Mouse (Mus musculus): ENCODE measurements around the gene Ifi205. TPM values are rescaled to one million over a fixed set of nuclear protein-coding genes. Genes with fewer than 3 reads are reported as not detected.
"Not testable (repeated sequence)": the region's sequence is repeated elsewhere in the genome, so short reads cannot be mapped to it uniquely, and the experiment has no call there.

Ifi205 gene
- polyA plus RNA-seq, 1 experiment from 2014 or later = not detected

GRCm38 (mm10) chr1:174048227-174048626, 16.6 kb upstream of the Ifi205 start:
- not testable (repeated sequence) for H3K4me3 ChIP-seq (ENCODE audit: low read depth, low read length); H3K9ac ChIP-seq (ENCODE audit: low read depth, low read length); H3K4me2 ChIP-seq (replicated peaks; ENCODE audit: low read depth, low read length); H3K9me3 ChIP-seq (ENCODE audit: control insufficient read depth, low read length); H3K27me3 ChIP-seq (ENCODE audit: control insufficient read depth, insufficient read depth, low read length); ATAC-seq (ENCODE audit: low FRiP score); H3K4me1 ChIP-seq (replicated peaks; ENCODE audit: control insufficient read depth, insufficient read depth, low read length); H3K36me3 ChIP-seq (ENCODE audit: control insufficient read depth, insufficient read depth, low read length); DNase-seq (ENCODE audit: low spot score); H3K27ac ChIP-seq (ENCODE audit: low read depth, low read length)
- WGBS = 90% methylated on average over 5 of the region's 6 CpGs

GRCm38 (mm10) chr1:174044431-174044830, 12.8 kb upstream of the Ifi205 start:
- 71% methylated on average over 2 of the region's 2 CpGs for WGBS
- ATAC-seq (ENCODE audit: low FRiP score) = no peak

GRCm38 (mm10) chr1:174042091-174042884, 10.7 kb upstream of the Ifi205 start:
- not testable (repeated sequence) for H3K4me3 ChIP-seq (ENCODE audit: low read depth, low read length); DNase-seq (ENCODE audit: low spot score); H3K9ac ChIP-seq (ENCODE audit: low read depth, low read length); ATAC-seq (ENCODE audit: low FRiP score); H3K4me2 ChIP-seq (replicated peaks; ENCODE audit: low read depth, low read length); H3K27me3 ChIP-seq (ENCODE audit: control insufficient read depth, insufficient read depth, low read length); H3K27ac ChIP-seq (ENCODE audit: low read depth, low read length); H3K9me3 ChIP-seq (ENCODE audit: control insufficient read depth, low read length); H3K4me1 ChIP-seq (replicated peaks; ENCODE audit: control insufficient read depth, insufficient read depth, low read length); H3K36me3 ChIP-seq (ENCODE audit: control insufficient read depth, insufficient read depth, low read length)
- 89% methylated on average over 12 of the region's 12 CpGs for WGBS

More at GRCm38 (mm10) chr1:174044431-174044830, 12.8 kb upstream of the Ifi205 start:
- Histone ChIP-seq H3K4me3 (ENCODE audit: low read depth, low read length) (no peak overlapping the region), H3K4me1 (replicated peaks; ENCODE audit: control insufficient read depth, insufficient read depth, low read length) (no peaks in the 10 kb centered on the region), H3K9me3 (ENCODE audit: control insufficient read depth, low read length) (no peaks in the 10 kb centered on the region), H3K27me3 (ENCODE audit: control insufficient read depth, insufficient read depth, low read length) (no peaks in the 10 kb centered on the region), H3K9ac (ENCODE audit: low read depth, low read length) (no peak overlapping the region), H3K36me3 (ENCODE audit: control insufficient read depth, insufficient read depth, low read length) (no peaks in the 10 kb centered on the region), H3K4me2 (replicated peaks; ENCODE audit: low read depth, low read length) (no peak overlapping the region), H3K27ac (ENCODE audit: low read depth, low read length) (no peak overlapping the region)
- DNase-seq (ENCODE audit: low spot score) = no peak

- Histone ChIP-seq H3K27me3 (ENCODE audit: control insufficient read depth, insufficient read depth, low read length) (no peaks in the 10 kb centered on the region), H3K36me3 (ENCODE audit: control insufficient read depth, insufficient read depth, low read length) (no peaks in the 10 kb centered on the region), H3K27ac (ENCODE audit: low read depth, low read length) (no peak within 1 kb of the TSS), H3K9ac (ENCODE audit: low read depth, low read length) (no peak within 1 kb of the TSS), H3K9me3 (ENCODE audit: control insufficient read depth, low read length) (no peaks in the 10 kb centered on the region), H3K4me3 (ENCODE audit: low read depth, low read length) (no peak within 1 kb of the TSS), H3K4me1 (replicated peaks; ENCODE audit: control insufficient read depth, insufficient read depth, low read length) (no peaks in the 10 kb centered on the region), H3K4me2 (replicated peaks; ENCODE audit: low read depth, low read length) (no peak within 1 kb of the TSS)
- ATAC-seq (ENCODE audit: low FRiP score) = no peak
- 95% methylated on average over 7 of the region's 7 CpGs for WGBS
- DNase-seq (ENCODE audit: low spot score) = no peak
Measured at GRCm38 (mm10) chr1:174040523-174041177, 9.0 kb upstream of the Ifi205 start, which contains the start of gene Olfr433. Olfr433 (plus strand) TSS chr1:174040705.

- H3K4me2 ChIP-seq (replicated peaks; ENCODE audit: low read depth, low read length) = no peak overlapping the region
- DNase-seq (ENCODE audit: low spot score) (no peak), ATAC-seq (ENCODE audit: low FRiP score) (no peak)
- no peak overlapping the region for H3K4me3 ChIP-seq (ENCODE audit: low read depth, low read length)
- 91% methylated on average over 3 of the region's 3 CpGs for WGBS
- H3K27ac ChIP-seq (ENCODE audit: low read depth, low read length) = no peak overlapping the region
- H3K9me3 ChIP-seq (ENCODE audit: control insufficient read depth, low read length) = no peaks in the 10 kb centered on the region
- no peaks in the 10 kb centered on the region for H3K27me3 ChIP-seq (ENCODE audit: control insufficient read depth, insufficient read depth, low read length)
- no peak overlapping the region for H3K9ac ChIP-seq (ENCODE audit: low read depth, low read length)
- no peaks in the 10 kb centered on the region for H3K4me1 ChIP-seq (replicated peaks; ENCODE audit: control insufficient read depth, insufficient read depth, low read length)
- H3K36me3 ChIP-seq (ENCODE audit: control insufficient read depth, insufficient read depth, low read length) = no peaks in the 10 kb centered on the region
Measured at GRCm38 (mm10) chr1:174038480-174038879, 6.9 kb upstream of the Ifi205 start.

- Histone ChIP-seq H3K4me2 (replicated peaks; ENCODE audit: low read depth, low read length) (no peak overlapping the region), H3K27ac (ENCODE audit: low read depth, low read length) (no peak overlapping the region), H3K9ac (ENCODE audit: low read depth, low read length) (no peak overlapping the region), H3K4me3 (ENCODE audit: low read depth, low read length) (no peak overlapping the region), H3K9me3 (ENCODE audit: control insufficient read depth, low read length) (no peaks in the 10 kb centered on the region), H3K36me3 (ENCODE audit: control insufficient read depth, insufficient read depth, low read length) (no peaks in the 10 kb centered on the region), H3K27me3 (ENCODE audit: control insufficient read depth, insufficient read depth, low read length) (no peaks in the 10 kb centered on the region), H3K4me1 (replicated peaks; ENCODE audit: control insufficient read depth, insufficient read depth, low read length) (no peaks in the 10 kb centered on the region)
- no peak for DNase-seq (ENCODE audit: low spot score)
- ATAC-seq (ENCODE audit: low FRiP score) = no peak
- WGBS = 81% methylated on average over 4 of the region's 4 CpGs
Measured at GRCm38 (mm10) chr1:174035841-174036240, 4.2 kb upstream of the Ifi205 start.

- H3K36me3 ChIP-seq (ENCODE audit: control insufficient read depth, insufficient read depth, low read length); DNase-seq (ENCODE audit: low spot score); H3K27me3 ChIP-seq (ENCODE audit: control insufficient read depth, insufficient read depth, low read length); H3K4me2 ChIP-seq (replicated peaks; ENCODE audit: low read depth, low read length); H3K27ac ChIP-seq (ENCODE audit: low read depth, low read length); H3K4me3 ChIP-seq (ENCODE audit: low read depth, low read length); H3K4me1 ChIP-seq (replicated peaks; ENCODE audit: control insufficient read depth, insufficient read depth, low read length); H3K9me3 ChIP-seq (ENCODE audit: control insufficient read depth, low read length); ATAC-seq (ENCODE audit: low FRiP score); H3K9ac ChIP-seq (ENCODE audit: low read depth, low read length): not testable (repeated sequence)
Measured at GRCm38 (mm10) chr1:174007050-174007449, 24.6 kb downstream of the Ifi205 start.

GRCm38 (mm10) chr1:174004352-174005109, 27.1 kb downstream of the Ifi205 start:
- not testable (repeated sequence) for ATAC-seq (ENCODE audit: low FRiP score); H3K9ac ChIP-seq (ENCODE audit: low read depth, low read length); H3K4me3 ChIP-seq (ENCODE audit: low read depth, low read length); H3K27ac ChIP-seq (ENCODE audit: low read depth, low read length); H3K9me3 ChIP-seq (ENCODE audit: control insufficient read depth, low read length); H3K27me3 ChIP-seq (ENCODE audit: control insufficient read depth, insufficient read depth, low read length); H3K4me2 ChIP-seq (replicated peaks; ENCODE audit: low read depth, low read length); DNase-seq (ENCODE audit: low spot score); H3K4me1 ChIP-seq (replicated peaks; ENCODE audit: control insufficient read depth, insufficient read depth, low read length); H3K36me3 ChIP-seq (ENCODE audit: control insufficient read depth, insufficient read depth, low read length)
- 79% methylated on average over 1 of the region's 3 CpGs for WGBS

All from hindbrain, embryonic 11.5 days (tissue).